Mouse (Mus musculus): ENCODE data around the gene Zfp872. TPM values are rescaled to one million over a fixed set of nuclear protein-coding genes. Genes with fewer than 3 reads are reported as not detected.
A peak's percentile ranks its signal among the peaks of the same experiment; 100 is the strongest.

Zfp872 gene
- total and polyA plus RNA-seq, 3 experiments = not detected

GRCm38 (mm10) chr9:22244242-22244641 is 56.4 kb downstream of the Zfp872 start:
- Histone ChIP-seq H3K4me3 (ENCODE audit: control insufficient read depth in 1 of 2, insufficient read depth in 1 of 2, low read depth in 2 of 2, low read length in 2 of 2) (no peak overlapping the region), H3K9ac (ENCODE audit: control insufficient read depth, low read depth, low read length, poor library complexity, severe bottlenecking) (no peak overlapping the region)
- TF ChIP-seq UBTF (IDR thresholded peaks at IDR 0.05; ENCODE audit: borderline replicate concordance, insufficient read depth, low read depth, low read length) = no peak
- TF ChIP-seq SMC3 (IDR thresholded peaks at IDR 0.05; ENCODE audit: low read depth, low read length) = no peak
- TF ChIP-seq CTCF (IDR thresholded peaks at IDR 0.05 in 2 of 3, conservative IDR thresholded peaks at IDR 0.05 in 1 of 3; ENCODE audit: control insufficient read depth in 1 of 3, insufficient read depth in 1 of 3, low read depth in 2 of 3, low read length in 3 of 3, poor library complexity in 1 of 3, severe bottlenecking in 1 of 3) = no peak
- TF ChIP-seq NELFE (IDR thresholded peaks at IDR 0.05; ENCODE audit: low read depth, low read length) = no peak
- TF ChIP-seq ZNF384 (IDR thresholded peaks at IDR 0.05; ENCODE audit: low read depth, low read length) = no peak
- peak; percentile 88 for TF ChIP-seq POLR2AphosphoS5 (IDR thresholded peaks at IDR 0.05; ENCODE audit: borderline replicate concordance, low read depth, low read length)
- TF ChIP-seq E2F4 (IDR thresholded peaks at IDR 0.05; ENCODE audit: borderline replicate concordance, low read depth, low read length) = no peak
- peak; percentile 65 for TF ChIP-seq TAL1 (IDR thresholded peaks at IDR 0.05; ENCODE audit: low read length)
- peak; percentile 38; the same call in 1 of the 2 replicates for TF ChIP-seq POLR2AphosphoS2 (IDR thresholded peaks at IDR 0.05; ENCODE audit: low read length)
- TF ChIP-seq MEF2A (IDR thresholded peaks at IDR 0.05; ENCODE audit: extremely low read depth, insufficient replicate concordance, low read depth, low read length, poor library complexity, severe bottlenecking) = no peak
- no peak for TF ChIP-seq USF1 (IDR thresholded peaks at IDR 0.05; ENCODE audit: low read depth, low read length)
- no peak for TF ChIP-seq ZC3H11A (IDR thresholded peaks at IDR 0.05; ENCODE audit: low read depth, low read length)
- TF ChIP-seq SIN3A (IDR thresholded peaks at IDR 0.05; ENCODE audit: low read length) = no peak
- TF ChIP-seq GABPA (IDR thresholded peaks at IDR 0.05; ENCODE audit: low read depth, low read length) = no peak

More at GRCm38 (mm10) chr9:22244242-22244641, 56.4 kb downstream of the Zfp872 start:
- no peaks in the 10 kb centered on the region for H3K9me3 ChIP-seq (replicated peaks; ENCODE audit: insufficient read depth, low read length)
- H3K27ac ChIP-seq (ENCODE audit: control insufficient read depth, low read depth, low read length) = no peak overlapping the region
- no peaks in the 10 kb centered on the region for H3K79me2 ChIP-seq (ENCODE audit: control insufficient read depth, insufficient read depth, low read length, poor library complexity)
- H3K36me3 ChIP-seq (ENCODE audit: control insufficient read depth in 1 of 2, insufficient read depth in 2 of 2, low read length in 2 of 2) = peaks cover 0 to 45% of the 10 kb centered on the region in 2 experiments; a peak in 2 of 4 replicates
- DNase-seq (ENCODE audit: low read depth, low spot score) = peak; percentile 53
- H3K4me1 ChIP-seq (ENCODE audit: control insufficient read depth in 1 of 2, insufficient read depth in 2 of 2, low read length in 2 of 2) = no peaks in the 10 kb centered on the region
- no peaks in the 10 kb centered on the region for H3K27me3 ChIP-seq (ENCODE audit: control insufficient read depth in 1 of 2, insufficient read depth in 2 of 2, low read length in 2 of 2)

Other genes starting within 250 kb of the Zfp872 start
- gene Swsap1, start 232.3 kb upstream of the Zfp872 start, total RNA-seq (2012; rRNA removed) = 12.7 and 17.2 TPM in 2 replicates
- 10 to 100 TPM in 1 of 2 experiments, not detected in 1; 19.3 TPM for gene Swsap1, start 232.3 kb upstream of the Zfp872 start, polyA plus RNA-seq (2012; ENCODE audit: insufficient read depth in 1 of 2, insufficient read length in 2 of 2, low read depth in 1 of 2, low replicate concordance in 2 of 2, missing spikeins in 1 of 2)
- gene Epor, start 224.6 kb upstream of the Zfp872 start, total RNA-seq (2012; rRNA removed) = 139 and 192 TPM in 2 replicates
- 100 to 1,000 TPM in 1 of 2 experiments, not detected in 1; 440 TPM for gene Epor, start 224.6 kb upstream of the Zfp872 start, polyA plus RNA-seq (2012; ENCODE audit: insufficient read depth in 1 of 2, insufficient read length in 2 of 2, low read depth in 1 of 2, low replicate concordance in 2 of 2, missing spikeins in 1 of 2)
- not detected in 2 replicates for gene Rgl3, start 198.6 kb upstream of the Zfp872 start, total RNA-seq (2012; rRNA removed)
- not detected for gene Rgl3, start 198.6 kb upstream of the Zfp872 start, polyA plus RNA-seq (2012; ENCODE audit: insufficient read depth in 1 of 2, insufficient read length in 2 of 2, low read depth in 1 of 2, low replicate concordance in 2 of 2, missing spikeins in 1 of 2)
- gene Ccdc151, start 185.5 kb upstream of the Zfp872 start, total RNA-seq (2012; rRNA removed) = 0.19 TPM in 1 of 2 replicates, not detected in the other
- under 1 TPM in 1 of 2 experiments, not detected in 1; 0.99 TPM for gene Ccdc151, start 185.5 kb upstream of the Zfp872 start, polyA plus RNA-seq (2012; ENCODE audit: insufficient read depth in 1 of 2, insufficient read length in 2 of 2, low read depth in 1 of 2, low replicate concordance in 2 of 2, missing spikeins in 1 of 2)
- 330 and 356 TPM in 2 replicates for gene Prkcsh, start 185.3 kb upstream of the Zfp872 start, total RNA-seq (2012; rRNA removed)
- gene Prkcsh, start 185.3 kb upstream of the Zfp872 start, polyA plus RNA-seq (2012; ENCODE audit: insufficient read depth in 1 of 2, insufficient read length in 2 of 2, low read depth in 1 of 2, low replicate concordance in 2 of 2, missing spikeins in 1 of 2) = 100 to 1,000 TPM; 183 to 577 TPM
- gene Elavl3, start 136.1 kb upstream of the Zfp872 start, total RNA-seq (2012; rRNA removed) = 0.15 and 0.20 TPM in 2 replicates
- 1 to 10 TPM in 1 of 2 experiments, not detected in 1; 1.1 TPM for gene Elavl3, start 136.1 kb upstream of the Zfp872 start, polyA plus RNA-seq (2012; ENCODE audit: insufficient read depth in 1 of 2, insufficient read length in 2 of 2, low read depth in 1 of 2, low replicate concordance in 2 of 2, missing spikeins in 1 of 2)
- gene Gm49318, start 116.8 kb upstream of the Zfp872 start, total RNA-seq (2012; rRNA removed) = not detected in 2 replicates
- not detected for gene Gm49318, start 116.8 kb upstream of the Zfp872 start, polyA plus RNA-seq (2012; ENCODE audit: insufficient read depth in 1 of 2, insufficient read length in 2 of 2, low read depth in 1 of 2, low replicate concordance in 2 of 2, missing spikeins in 1 of 2)
- 16.7 and 19.2 TPM in 2 replicates for gene Zfp653, start 116.7 kb upstream of the Zfp872 start, total RNA-seq (2012; rRNA removed)
- 10 to 100 TPM in 1 of 2 experiments, not detected in 1; 40.4 TPM for gene Zfp653, start 116.7 kb upstream of the Zfp872 start, polyA plus RNA-seq (2012; ENCODE audit: insufficient read depth in 1 of 2, insufficient read length in 2 of 2, low read depth in 1 of 2, low replicate concordance in 2 of 2, missing spikeins in 1 of 2)
- 167 and 183 TPM in 2 replicates for gene Ecsit, start 102.7 kb upstream of the Zfp872 start, total RNA-seq (2012; rRNA removed)
- 100 to 1,000 TPM in 1 of 2 experiments, 10 to 100 TPM in 1; 87.6 to 211 TPM for gene Ecsit, start 102.7 kb upstream of the Zfp872 start, polyA plus RNA-seq (2012; ENCODE audit: insufficient read depth in 1 of 2, insufficient read length in 2 of 2, low read depth in 1 of 2, low replicate concordance in 2 of 2, missing spikeins in 1 of 2)
- 0.10 and 0.19 TPM in 2 replicates for gene Cnn1, start 88.9 kb upstream of the Zfp872 start, total RNA-seq (2012; rRNA removed)
- under 1 TPM in 1 of 2 experiments, not detected in 1; 0.06 TPM for gene Cnn1, start 88.9 kb upstream of the Zfp872 start, polyA plus RNA-seq (2012; ENCODE audit: insufficient read depth in 1 of 2, insufficient read length in 2 of 2, low read depth in 1 of 2, low replicate concordance in 2 of 2, missing spikeins in 1 of 2)
- gene Elof1, start 70.9 kb upstream of the Zfp872 start, total RNA-seq (2012; rRNA removed) = 390 and 421 TPM in 2 replicates
- gene Elof1, start 70.9 kb upstream of the Zfp872 start, polyA plus RNA-seq (2012; ENCODE audit: insufficient read depth in 1 of 2, insufficient read length in 2 of 2, low read depth in 1 of 2, low replicate concordance in 2 of 2, missing spikeins in 1 of 2) = 100 to 1,000 TPM in 1 of 2 experiments, not detected in 1; 505 TPM
- 5.8 and 15.6 TPM in 2 replicates for gene Acp5, start 52.4 kb upstream of the Zfp872 start, total RNA-seq (2012; rRNA removed)
- 10 to 100 TPM in 1 of 2 experiments, not detected in 1; 17.4 TPM for gene Acp5, start 52.4 kb upstream of the Zfp872 start, polyA plus RNA-seq (2012; ENCODE audit: insufficient read depth in 1 of 2, insufficient read length in 2 of 2, low read depth in 1 of 2, low replicate concordance in 2 of 2, missing spikeins in 1 of 2)
- 80.2 and 103 TPM in 2 replicates for gene Pigyl, start 31.2 kb upstream of the Zfp872 start, total RNA-seq (2012; rRNA removed)
- 100 to 1,000 TPM in 1 of 2 experiments, not detected in 1; 146 TPM for gene Pigyl, start 31.2 kb upstream of the Zfp872 start, polyA plus RNA-seq (2012; ENCODE audit: insufficient read depth in 1 of 2, insufficient read length in 2 of 2, low read depth in 1 of 2, low replicate concordance in 2 of 2, missing spikeins in 1 of 2)
- 58.6 and 67.8 TPM in 2 replicates for gene Zfp809, start 37.6 kb downstream of the Zfp872 start, total RNA-seq (2012; rRNA removed)
- gene Zfp809, start 37.6 kb downstream of the Zfp872 start, polyA plus RNA-seq (2012; ENCODE audit: insufficient read depth in 1 of 2, insufficient read length in 2 of 2, low read depth in 1 of 2, low replicate concordance in 2 of 2, missing spikeins in 1 of 2) = 100 to 1,000 TPM in 1 of 2 experiments, not detected in 1; 101 TPM
- gene Zfp599, start 71.8 kb downstream of the Zfp872 start, total RNA-seq (2012; rRNA removed) = 10.5 and 12.1 TPM in 2 replicates
- gene Zfp599, start 71.8 kb downstream of the Zfp872 start, polyA plus RNA-seq (2012; ENCODE audit: insufficient read depth in 1 of 2, insufficient read length in 2 of 2, low read depth in 1 of 2, low replicate concordance in 2 of 2, missing spikeins in 1 of 2) = 1 to 10 TPM in 1 of 2 experiments, not detected in 1; 7.6 TPM
- not detected in 2 replicates for gene Zfp810, start 119.6 kb downstream of the Zfp872 start, total RNA-seq (2012; rRNA removed)
- gene Zfp810, start 119.6 kb downstream of the Zfp872 start, polyA plus RNA-seq (2012; ENCODE audit: insufficient read depth in 1 of 2, insufficient read length in 2 of 2, low read depth in 1 of 2, low replicate concordance in 2 of 2, missing spikeins in 1 of 2) = under 1 TPM in 1 of 2 experiments, not detected in 1; 0.13 TPM
- gene Anln, start 201.1 kb downstream of the Zfp872 start, total RNA-seq (2012; rRNA removed) = 93.3 and 105 TPM in 2 replicates
- gene Anln, start 201.1 kb downstream of the Zfp872 start, polyA plus RNA-seq (2012; ENCODE audit: insufficient read depth in 1 of 2, insufficient read length in 2 of 2, low read depth in 1 of 2, low replicate concordance in 2 of 2, missing spikeins in 1 of 2) = 100 to 1,000 TPM in 1 of 2 experiments, 10 to 100 TPM in 1; 93.3 to 114 TPM
- 4.1 and 4.5 TPM in 2 replicates for gene 9530077C05Rik, start 223.4 kb downstream of the Zfp872 start, total RNA-seq (2012; rRNA removed)
- gene 9530077C05Rik, start 223.4 kb downstream of the Zfp872 start, polyA plus RNA-seq (2012; ENCODE audit: insufficient read depth in 1 of 2, insufficient read length in 2 of 2, low read depth in 1 of 2, low replicate concordance in 2 of 2, missing spikeins in 1 of 2) = 1 to 10 TPM in 1 of 2 experiments, not detected in 1; 6.9 TPM